Mouse (Mus musculus) thymus, postnatal 10 days (tissue): ENCODE measurements around the gene Itpkb.

Source experiments
- DNase-seq, 2 experiments: peaks; one replicate each; pipeline ENCODE4 v3.0.0; 2021; ENCODE audit warnings: low spot score in 2 of 2

Gene Itpkb

GRCm38 (mm10) chr1:180462983-180463475, 132.7 kb downstream of the Itpkb start:
- DNase-seq: no peak

GRCm38 (mm10) chr1:180464357-180464756, 134.1 kb downstream of the Itpkb start:
- no peak for DNase-seq

- DNase-seq: no peak
Observed at GRCm38 (mm10) chr1:180465620-180466019, 135.3 kb downstream of the Itpkb start.

- no peak for DNase-seq
Observed at GRCm38 (mm10) chr1:180468004-180468403, 137.7 kb downstream of the Itpkb start.

GRCm38 (mm10) chr1:180473566-180473965, 143.3 kb downstream of the Itpkb start:
- DNase-seq: no peak
